Mouse (Mus musculus) CH12.LX (cell line): ENCODE measurements around the gene Rbm19. TPM values are rescaled to one million over a fixed set of nuclear protein-coding genes. Genes with fewer than 3 reads are reported as not detected.
"Not testable (repeated sequence)": the region's sequence is repeated elsewhere in the genome, so short reads cannot be mapped to it uniquely, and the experiment has no call there.

Experiments used
- DNase-seq: peaks from one replicate; pipeline ENCODE4 v3.0.0-alpha.2; 2013; ENCODE audit errors: extremely low read depth
- H3K27ac ChIP-seq: 2 replicates; pipeline ENCODE4 v1.5.1; 2012; ENCODE audit warnings: low read depth, mild to moderate bottlenecking, control low read depth, moderate library complexity; ENCODE audit not compliant: insufficient read depth
- H3K27me3 ChIP-seq: replicated peaks from 2 replicates; pipeline ENCODE3; 2012; ENCODE audit warnings: inconsistent platforms
- H3K36me3 ChIP-seq, 2 experiments: replicated peaks in 1 of 2; 2 replicates each; pipeline versions ENCODE3 to v1.6.1; 2012; ENCODE audit warnings: inconsistent platforms in 1 of 2, low read length in 1 of 2, mild to moderate bottlenecking in 1 of 2, mixed read lengths in 1 of 2, moderate library complexity in 1 of 2; ENCODE audit not compliant: control insufficient read depth in 1 of 2, insufficient read depth in 1 of 2
- H3K4me1 ChIP-seq, 2 experiments: 2 replicates each; pipeline ENCODE4 v1.6.1; 2012; ENCODE audit warnings: inconsistent platforms in 1 of 2, moderate library complexity in 1 of 2; ENCODE audit not compliant: insufficient read depth in 2 of 2, control insufficient read depth in 1 of 2
- H3K4me2 ChIP-seq: 2 replicates; pipeline ENCODE4 v1.6.1; 2012; ENCODE audit warnings: low read depth, mild to moderate bottlenecking, control low read depth; ENCODE audit not compliant: poor library complexity, insufficient read depth, severe bottlenecking
- H3K4me3 ChIP-seq, 3 experiments: fragments of 150-350 bp in 1 of 3; sonication (generic) in 1 of 3; replicated peaks in 1 of 3; 2 replicates each; pipeline versions ENCODE3 to v1.5.1; 2011 to 2012; ENCODE audit warnings: low read depth in 2 of 3, low read length in 2 of 3, mild to moderate bottlenecking in 2 of 3, moderate library complexity in 2 of 3, control low read depth in 1 of 3, improper control_type of control experiment in 1 of 3, inconsistent platforms in 1 of 3, mixed read lengths in 1 of 3; ENCODE audit not compliant: poor library complexity in 1 of 3
- H3K79me2 ChIP-seq: replicated peaks from 2 replicates; pipeline ENCODE4 v1.6.1; 2012; ENCODE audit warnings: mild to moderate bottlenecking, moderate library complexity; ENCODE audit not compliant: control insufficient read depth, poor library complexity, insufficient read depth, severe bottlenecking; ENCODE audit errors: extremely low read depth
- H3K9ac ChIP-seq: 2 replicates; pipeline ENCODE4 v1.6.1; 2012; ENCODE audit warnings: low read depth, mild to moderate bottlenecking, control low read depth, moderate library complexity; ENCODE audit not compliant: insufficient read depth
- H3K9me3 ChIP-seq: replicated peaks from 2 replicates; pipeline ENCODE3; 2012; ENCODE audit warnings: low read length, inconsistent platforms, mixed read lengths
- CTCF ChIP-seq, 2 experiments: IDR thresholded peaks in 1 of 2; conservative IDR thresholded peaks in 1 of 2; 2 replicates each; pipeline ENCODE4 v1.5.1; 2011 to 2012; ENCODE audit warnings: low read depth in 2 of 2, low read length in 2 of 2, improper control_type of control experiment in 1 of 2, inconsistent platforms in 1 of 2, mild to moderate bottlenecking in 1 of 2, moderate library complexity in 1 of 2
- ELF1 ChIP-seq: IDR thresholded peaks from 2 replicates; pipeline ENCODE4 v1.6.1; 2014; ENCODE audit warnings: low read depth, mild to moderate bottlenecking, inconsistent platforms, low read length, improper control_type of control experiment
- MAZ ChIP-seq: IDR thresholded peaks from 2 replicates; pipeline ENCODE4 v1.6.1; 2012; ENCODE audit warnings: low read depth, mild to moderate bottlenecking, inconsistent platforms, low read length, improper control_type of control experiment, moderate library complexity
- MEF2A ChIP-seq: IDR thresholded peaks from 2 replicates; pipeline ENCODE4 v1.6.1; 2014; ENCODE audit warnings: low read depth, mild to moderate bottlenecking, inconsistent platforms, low read length, improper control_type of control experiment, borderline replicate concordance
- MYC ChIP-seq: IDR thresholded peaks from 2 replicates; pipeline ENCODE4 v1.6.1; 2011; ENCODE audit warnings: low read depth, mild to moderate bottlenecking, improper control_type of control experiment, low read length
- NELFE ChIP-seq: IDR thresholded peaks from 2 replicates; pipeline ENCODE4 v1.6.1; 2011; ENCODE audit warnings: low read depth, low read length, improper control_type of control experiment
- NRF1 ChIP-seq: IDR thresholded peaks from 2 replicates; pipeline ENCODE4 v1.6.1; 2014; ENCODE audit warnings: low read depth, mild to moderate bottlenecking, inconsistent platforms, low read length, improper control_type of control experiment, moderate library complexity
- RAD21 ChIP-seq: IDR thresholded peaks from 2 replicates; pipeline ENCODE4 v1.6.1; 2011; ENCODE audit warnings: low read depth, mild to moderate bottlenecking, low read length, improper control_type of control experiment, moderate library complexity
- SIN3A ChIP-seq: IDR thresholded peaks from 2 replicates; pipeline ENCODE4 v1.6.1; 2012; ENCODE audit warnings: low read length, improper control_type of control experiment, inconsistent platforms
- UBTF ChIP-seq: IDR thresholded peaks from 2 replicates; pipeline ENCODE4 v1.6.1; 2012; ENCODE audit warnings: low read depth, mild to moderate bottlenecking, inconsistent platforms, low read length, improper control_type of control experiment, moderate library complexity
- ZNF384 ChIP-seq: IDR thresholded peaks from 2 replicates; pipeline ENCODE4 v1.6.1; 2012; ENCODE audit warnings: low read depth, low read length, improper control_type of control experiment, inconsistent platforms
- dilution Hi-C: fragments of 300-500 bp; cut with MboI; formaldehyde crosslinking; loops from 2 replicates; pipeline ENCODE4 v1.14.3; 2020; ENCODE audit warnings: low sequenced_read_pairs; ENCODE audit not compliant: extremely low pct_unique_long_range_greater_than_20kb, extremely low pct_ligation_motif_present
- in situ Hi-C: fragments of 300-500 bp; cut with MboI; formaldehyde crosslinking; loops from 3 replicates; pipeline ENCODE4 v1.14.3; 2019; ENCODE audit warnings: low sequenced_read_pairs, low pct_ligation_motif_present, low pct_unique_long_range_greater_than_20kb, mixed read lengths
- polyA plus RNA-seq: library from polyadenylated mRNA; unstranded; fragments of >175 nt; gene quantifications from 2 replicates; pipeline ENCODE4 v1.2.1, GENCODE M21; 2012; ENCODE audit warnings: low read depth; ENCODE audit not compliant: insufficient read length
- total RNA-seq, 2 experiments: library from RNA; depleted of rRNA; stranded (reverse); fragments of 300-350 nt in 1 of 2; fragments of >200 nt in 1 of 2; gene quantifications; 2 replicates each; pipeline ENCODE4 v1.2.3; 2012 to 2014

The Rbm19 gene
- total and polyA plus RNA-seq, 3 experiments = 36.2 to 81.4 (median 56.5) TPM

- H3K27ac ChIP-seq, H3K9me3 ChIP-seq, dilution Hi-C loops, DNase-seq, in situ Hi-C loops: not testable (repeated sequence)
- peak overlapping the region; percentile 90 to 98 (median 90) for H3K4me3 ChIP-seq
- H3K4me2 ChIP-seq = peak overlapping the region; percentile 39
- peaks cover 19% of the 10 kb centered on the region for H3K27me3 ChIP-seq
- peaks cover 3 to 13% of the 10 kb centered on the region in 2 experiments for H3K4me1 ChIP-seq
- H3K79me2 ChIP-seq = peaks cover 15% of the 10 kb centered on the region
- TF ChIP-seq CTCF (conservative IDR thresholded peaks at IDR 0.05 in 1 of 2, IDR thresholded peaks at IDR 0.05 in 1 of 2; ENCODE audit: low read depth in 2 of 2, low read length in 2 of 2) = peak in 1 of 2 experiments; percentile 41; a peak in 2 of 4 replicates
- peaks cover 34 to 43% of the 10 kb centered on the region in 2 experiments for H3K36me3 ChIP-seq
- H3K9ac ChIP-seq = peak overlapping the region; percentile 79; the same call in 1 of the 2 replicates
These were observed 896 bp downstream of the Rbm19 start for GRCm38 (mm10) chr5:120117161-120117560.

- Histone ChIP-seq H3K27me3 (no peaks in the 10 kb centered on the region), H3K79me2 (no peaks in the 10 kb centered on the region), H3K9ac (no peak overlapping the region), H3K36me3 (peaks cover 91 to 99% of the 10 kb centered on the region in 2 experiments), H3K27ac (no peak overlapping the region)
- in situ Hi-C loops = loop anchor here (25.0 kb wide), 1 partner anchor 487 kb away; the partner anchor contains the start of genes Ddx54 and Rita1
- TF ChIP-seq SIN3A (no peak), ELF1 (no peak), UBTF (no peak), MAZ (no peak), NELFE (no peak), ZNF384 (no peak), CTCF (conservative IDR thresholded peaks at IDR 0.05 in 1 of 2, IDR thresholded peaks at IDR 0.05 in 1 of 2; ENCODE audit: low read depth in 2 of 2, low read length in 2 of 2) (no peak), RAD21 (no peak), NRF1 (no peak), MYC (no peak), MEF2A (no peak)
- TF ChIP-seq, all 38 proteins: peak for 0
- no peak overlapping the region for H3K4me2 ChIP-seq
- peaks cover 2% of the 10 kb centered on the region for H3K9me3 ChIP-seq
- dilution Hi-C loops = no loop called here
- H3K4me1 ChIP-seq = peaks cover 0 to 10% of the 10 kb centered on the region in 2 experiments; a peak in 2 of 4 replicates
- DNase-seq = no peak
- H3K4me3 ChIP-seq = no peak overlapping the region
These were observed 8.8 kb downstream of the Rbm19 start for GRCm38 (mm10) chr5:120124881-120125690.
